Mouse (Mus musculus): ENCODE results near the gene Lpar2. TPM values are rescaled to one million over a fixed set of nuclear protein-coding genes. Genes with fewer than 3 reads are reported as not detected.
A peak's percentile ranks its signal among the peaks of the same experiment; 100 is the strongest.

Lpar2 gene
- polyA plus RNA-seq, 1 experiment: 1.0 TPM

- TF ChIP-seq POLR2A (IDR thresholded peaks at IDR 0.05; ENCODE audit: borderline replicate concordance, low read depth, low read length) (no peak), CTCF (IDR thresholded peaks at IDR 0.05; ENCODE audit: low read depth, low read length) (no peak)
- Histone ChIP-seq H3K27ac (ENCODE audit: insufficient read depth, low read depth, low read length) (no peak overlapping the region), H3K4me3 (ENCODE audit: insufficient read depth, low read length) (no peak overlapping the region), H3K4me1 (ENCODE audit: control insufficient read depth, insufficient read depth, low read length) (peaks cover 23% of the 10 kb centered on the region)
Measured at GRCm38 (mm10) chr8:69804537-69804936, 17.7 kb upstream of the Lpar2 start.

- H3K4me3 ChIP-seq (ENCODE audit: insufficient read depth, low read length): no peak overlapping the region
- TF ChIP-seq CTCF (IDR thresholded peaks at IDR 0.05; ENCODE audit: low read depth, low read length) (no peak), POLR2A (IDR thresholded peaks at IDR 0.05; ENCODE audit: borderline replicate concordance, low read depth, low read length) (no peak)
Measured at GRCm38 (mm10) chr8:69805086-69805485, 17.1 kb upstream of the Lpar2 start.

GRCm38 (mm10) chr8:69805491-69805890 lies 16.7 kb upstream of the Lpar2 start:
- TF ChIP-seq CTCF (IDR thresholded peaks at IDR 0.05; ENCODE audit: low read depth, low read length) (no peak), POLR2A (IDR thresholded peaks at IDR 0.05; ENCODE audit: borderline replicate concordance, low read depth, low read length) (no peak)
- peak overlapping the region; percentile 81 for H3K27ac ChIP-seq (ENCODE audit: insufficient read depth, low read depth, low read length)
- H3K4me1 ChIP-seq (ENCODE audit: control insufficient read depth, insufficient read depth, low read length): peaks cover 31% of the 10 kb centered on the region
- no peak overlapping the region for H3K4me3 ChIP-seq (ENCODE audit: insufficient read depth, low read length)

More at GRCm38 (mm10) chr8:69805086-69805485, 17.1 kb upstream of the Lpar2 start:
- H3K4me1 ChIP-seq (ENCODE audit: control insufficient read depth, insufficient read depth, low read length): peaks cover 27% of the 10 kb centered on the region
- no peak overlapping the region for H3K27ac ChIP-seq (ENCODE audit: insufficient read depth, low read depth, low read length)

GRCm38 (mm10) chr8:69807236-69807635 lies 15.0 kb upstream of the Lpar2 start:
- peaks cover 32% of the 10 kb centered on the region for H3K4me1 ChIP-seq (ENCODE audit: control insufficient read depth, insufficient read depth, low read length)
- H3K4me3 ChIP-seq (ENCODE audit: insufficient read depth, low read length): no peak overlapping the region
- H3K27ac ChIP-seq (ENCODE audit: insufficient read depth, low read depth, low read length): no peak overlapping the region
- TF ChIP-seq CTCF (IDR thresholded peaks at IDR 0.05; ENCODE audit: low read depth, low read length) (no peak), POLR2A (IDR thresholded peaks at IDR 0.05; ENCODE audit: borderline replicate concordance, low read depth, low read length) (no peak)

- Histone ChIP-seq H3K27ac (ENCODE audit: insufficient read depth, low read depth, low read length) (peak within 1 kb of the TSS; percentile 70), H3K4me3 (ENCODE audit: insufficient read depth, low read length) (peak within 1 kb of the TSS; percentile 77), H3K4me1 (ENCODE audit: control insufficient read depth, insufficient read depth, low read length) (peaks cover 32% of the 10 kb centered on the region)
- TF ChIP-seq POLR2A (IDR thresholded peaks at IDR 0.05; ENCODE audit: borderline replicate concordance, low read depth, low read length): 0 out of 2 replicates have a peak, but pooled peaks have one; percentile 15
- no peak for TF ChIP-seq CTCF (IDR thresholded peaks at IDR 0.05; ENCODE audit: low read depth, low read length)
Measured at GRCm38 (mm10) chr8:69808094-69808863, 13.9 kb upstream of the Lpar2 start, which contains the start of gene Gmip. TSS of gene Gmip (plus strand) at chr8:69808679.

GRCm38 (mm10) chr8:69808864-69809403 lies 13.3 kb upstream of the Lpar2 start:
- peaks cover 32% of the 10 kb centered on the region for H3K4me1 ChIP-seq (ENCODE audit: control insufficient read depth, insufficient read depth, low read length)
- TF ChIP-seq POLR2A (IDR thresholded peaks at IDR 0.05; ENCODE audit: borderline replicate concordance, low read depth, low read length) (no peak), CTCF (IDR thresholded peaks at IDR 0.05; ENCODE audit: low read depth, low read length) (no peak)
- peak overlapping the region; percentile 77 for H3K4me3 ChIP-seq (ENCODE audit: insufficient read depth, low read length)
- H3K27ac ChIP-seq (ENCODE audit: insufficient read depth, low read depth, low read length): peak overlapping the region; percentile 70

GRCm38 (mm10) chr8:69809820-69810219 lies 12.4 kb upstream of the Lpar2 start:
- TF ChIP-seq CTCF (IDR thresholded peaks at IDR 0.05; ENCODE audit: low read depth, low read length) (no peak), POLR2A (IDR thresholded peaks at IDR 0.05; ENCODE audit: borderline replicate concordance, low read depth, low read length) (no peak)
- peaks cover 32% of the 10 kb centered on the region for H3K4me1 ChIP-seq (ENCODE audit: control insufficient read depth, insufficient read depth, low read length)
- peak overlapping the region; percentile 77 for H3K4me3 ChIP-seq (ENCODE audit: insufficient read depth, low read length)
- no peak overlapping the region for H3K27ac ChIP-seq (ENCODE audit: insufficient read depth, low read depth, low read length)

GRCm38 (mm10) chr8:69814881-69815280 lies 7.3 kb upstream of the Lpar2 start:
- no peak for TF ChIP-seq POLR2A (IDR thresholded peaks at IDR 0.05; ENCODE audit: borderline replicate concordance, low read depth, low read length)
- TF ChIP-seq CTCF (IDR thresholded peaks at IDR 0.05; ENCODE audit: low read depth, low read length): no peak
- Histone ChIP-seq H3K4me1 (ENCODE audit: control insufficient read depth, insufficient read depth, low read length) (peaks cover 7% of the 10 kb centered on the region), H3K27ac (ENCODE audit: insufficient read depth, low read depth, low read length) (no peak overlapping the region), H3K4me3 (ENCODE audit: insufficient read depth, low read length) (no peak overlapping the region)

- Histone ChIP-seq H3K4me3 (ENCODE audit: insufficient read depth, low read length) (no peak overlapping the region), H3K4me1 (ENCODE audit: control insufficient read depth, insufficient read depth, low read length) (peaks cover 2% of the 10 kb centered on the region; the same call in 1 of the 2 replicates), H3K27ac (ENCODE audit: insufficient read depth, low read depth, low read length) (no peak overlapping the region)
- TF ChIP-seq POLR2A (IDR thresholded peaks at IDR 0.05; ENCODE audit: borderline replicate concordance, low read depth, low read length): no peak
- TF ChIP-seq CTCF (IDR thresholded peaks at IDR 0.05; ENCODE audit: low read depth, low read length): no peak
Measured at GRCm38 (mm10) chr8:69815396-69815795, 6.8 kb upstream of the Lpar2 start.

GRCm38 (mm10) chr8:69820466-69820865 lies 1.8 kb upstream of the Lpar2 start:
- TF ChIP-seq CTCF (IDR thresholded peaks at IDR 0.05; ENCODE audit: low read depth, low read length) (no peak), POLR2A (IDR thresholded peaks at IDR 0.05; ENCODE audit: borderline replicate concordance, low read depth, low read length) (no peak)
- Histone ChIP-seq H3K27ac (ENCODE audit: insufficient read depth, low read depth, low read length) (no peak overlapping the region), H3K4me3 (ENCODE audit: insufficient read depth, low read length) (no peak overlapping the region)

More at GRCm38 (mm10) chr8:69820466-69820865, 1.8 kb upstream of the Lpar2 start:
- H3K4me1 ChIP-seq (ENCODE audit: control insufficient read depth, insufficient read depth, low read length): no peaks in the 10 kb centered on the region

Data from bone marrow macrophage, adult 2 months (primary cell).